Mouse (Mus musculus) Patski (cell line): ENCODE measurements around the gene Gpr171. TPM values are rescaled to one million over a fixed set of nuclear protein-coding genes. Genes with fewer than 3 reads are reported as not detected.
A peak's percentile ranks its signal among the peaks of the same experiment; 100 is the strongest.
"Not testable (repeated sequence)": the region's sequence is repeated elsewhere in the genome, so short reads cannot be mapped to it uniquely, and the experiment has no call there.

ENCODE experiments used
- ATAC-seq: fragments of 100-300 bp; one replicate; pipeline ENCODE4 v1.8.0; 2021
- CTCF ChIA-PET: fragments of 350-600 bp; sonication (Branson Sonifier 250); formaldehyde crosslinking; loops from one replicate; lab custom pipeline; 2022; ENCODE audit warnings: inconsistent platforms; lab: Charles Lee
- POLR2A ChIA-PET: fragments of 350-600 bp; sonication (Branson Sonifier 250); formaldehyde crosslinking; loops from one replicate; lab custom pipeline; 2022; ENCODE audit warnings: antibody characterized with exemption, inconsistent platforms; lab: Charles Lee
- DNase-seq: peaks from one replicate; pipeline ENCODE4 v3.0.0-alpha.2; 2011; ENCODE audit warnings: low read depth, low spot score
- H3K27me3 ChIP-seq: fragments of 371-371 bp; one replicate; pipeline ENCODE4 v1.5.1; 2021
- CTCF ChIP-seq: fragments of 100-300 bp; IDR thresholded peaks from one replicate; pipeline ENCODE4 v1.5.1; 2021
- in situ Hi-C: fragments of 300-500 bp; cut with MboI; formaldehyde crosslinking; loops from 3 replicates; pipeline ENCODE4 v1.11.1; 2018; ENCODE audit warnings: low pct_unique_long_range_greater_than_20kb, mixed read lengths
- polyA plus RNA-seq: library from polyadenylated mRNA; unstranded; gene quantifications from one replicate; pipeline ENCODE4 v1.2.3, GENCODE M21; 2021

The Gpr171 gene
- polyA plus RNA-seq, 1 experiment from 2014 or later = not detected

DNA sequence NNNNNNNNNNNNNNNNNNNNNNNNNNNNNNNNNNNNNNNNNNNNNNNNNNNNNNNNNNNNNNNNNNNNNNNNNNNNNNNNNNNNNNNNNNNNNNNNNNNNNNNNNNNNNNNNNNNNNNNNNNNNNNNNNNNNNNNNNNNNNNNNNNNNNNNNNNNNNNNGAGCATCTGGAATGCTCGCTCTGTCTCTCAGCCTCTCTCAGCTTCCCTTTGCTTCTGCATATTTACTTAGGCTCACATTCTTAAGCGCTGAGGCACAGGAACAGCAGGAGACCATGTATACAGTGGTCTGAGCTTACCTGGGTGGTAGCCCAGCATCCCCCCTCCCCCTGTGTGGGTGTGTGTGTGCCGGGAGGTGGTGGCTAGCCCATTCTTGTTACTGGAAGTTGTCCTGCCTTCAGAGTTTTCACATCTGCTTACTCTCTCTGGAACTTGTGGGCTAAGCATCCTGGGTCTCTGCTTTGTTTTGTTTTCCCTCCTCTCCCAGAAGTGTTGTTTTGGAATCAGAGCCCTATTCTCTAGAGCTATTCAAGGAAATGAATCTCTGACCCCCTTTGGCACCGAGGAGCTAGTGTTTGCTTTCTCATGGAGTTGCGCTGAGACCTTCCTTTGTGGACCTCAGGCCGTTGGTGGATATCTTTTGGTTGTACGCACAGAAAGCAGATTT is 19.6 kb upstream of the Gpr171 start:
- DNase-seq = peak; percentile 19
- TF ChIP-seq CTCF = no peak
- CTCF ChIA-PET = interaction anchor here (0.8 to 3.4 kb wide), 46 partner anchors 9 to 994 kb away, joined by 3 to 27 read pairs (median 4); partner anchors contain the start of genes P2ry12, P2ry13 and P2ry14

DNA sequence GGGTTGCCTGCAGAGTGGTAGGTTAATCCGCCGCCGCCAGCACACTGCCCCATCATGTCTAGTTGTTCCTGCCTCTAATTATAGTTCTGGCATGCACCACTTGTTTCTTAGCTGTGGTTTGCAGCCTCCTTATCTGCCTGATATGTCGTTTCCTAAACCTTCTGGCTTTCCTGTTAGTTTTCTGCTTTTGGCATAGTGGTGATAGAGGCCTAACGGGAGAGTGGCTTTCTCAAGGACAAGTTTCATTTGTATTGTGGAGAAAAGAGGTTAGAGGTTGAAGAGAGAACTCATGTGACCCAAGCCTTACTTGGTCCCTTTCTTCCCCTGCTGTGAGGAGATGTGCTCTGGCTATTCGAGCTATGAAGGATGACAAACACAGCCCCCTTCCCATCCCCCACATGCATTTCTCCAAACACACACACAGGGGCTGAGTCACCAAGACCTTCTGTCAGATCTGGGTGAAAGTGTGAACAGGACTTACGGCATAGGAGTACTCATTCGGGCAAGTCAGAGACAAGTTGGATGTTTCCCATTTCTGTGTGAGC is 12.4 kb upstream of the Gpr171 start:
- ATAC-seq (peak; percentile 98), DNase-seq (peak; percentile 83)
- ChIA-PET POLR2A (interaction anchor here (0.6 to 1.3 kb wide), 3 partner anchors 9 to 25 kb away, joined by 3 read pairs; partner anchors contain the start of gene Gpr171), CTCF (interaction anchor here (1.0 to 2.4 kb wide), 7 partner anchors 10 to 54 kb away, joined by 3 to 9 read pairs (median 7); no protein-coding TSS in a partner anchor)
- no peak for TF ChIP-seq CTCF
- no peaks in the 10 kb centered on the region for H3K27me3 ChIP-seq
- in situ Hi-C loops = loop anchor here (10.0 to 25.0 kb wide), 2 partner anchors 1398 to 1611 kb away; no protein-coding TSS in a partner anchor

More for the DNA sequence above, 19.6 kb upstream of the Gpr171 start:
- no peaks in the 10 kb centered on the region for H3K27me3 ChIP-seq
- in situ Hi-C loops = loop anchor here (5.0 to 25.0 kb wide), 3 partner anchors 51 to 1391 kb away; no protein-coding TSS in a partner anchor
- peak; percentile 77 for ATAC-seq
- POLR2A ChIA-PET = no interaction called here

DNA sequence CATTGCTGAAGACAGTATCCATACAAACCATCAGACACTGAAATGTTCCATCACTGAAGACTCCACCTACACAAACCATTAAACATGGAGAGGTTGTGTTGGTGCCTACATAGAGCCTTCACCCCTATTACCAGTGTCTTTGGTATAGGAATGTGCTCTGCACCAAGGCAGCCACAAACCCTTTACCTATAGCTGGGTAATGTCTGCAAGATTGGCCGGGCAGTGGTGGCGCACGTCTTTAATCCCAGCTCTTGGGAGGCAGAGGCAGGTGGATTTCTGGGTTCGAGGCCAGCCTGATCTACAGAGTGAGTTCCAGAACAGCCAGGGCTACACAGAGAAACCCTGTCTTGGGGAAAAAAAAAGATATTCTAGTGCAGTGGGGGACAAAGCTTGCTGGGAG is 11.7 kb upstream of the Gpr171 start:
- CTCF ChIA-PET = interaction anchor here (1.0 to 2.4 kb wide), 7 partner anchors 9 to 58 kb away, joined by 3 to 8 read pairs (median 4); no protein-coding TSS in a partner anchor
- POLR2A ChIA-PET = interaction anchor here (1.3 kb wide), 1 partner anchor 12 kb away, joined by 3 read pairs; the partner anchor contains the start of gene Gpr171
- ATAC-seq, H3K27me3 ChIP-seq, DNase-seq: not testable (repeated sequence)
- in situ Hi-C loops = loop anchor here (10.0 to 25.0 kb wide), 2 partner anchors 1399 to 1612 kb away; no protein-coding TSS in a partner anchor

DNA sequence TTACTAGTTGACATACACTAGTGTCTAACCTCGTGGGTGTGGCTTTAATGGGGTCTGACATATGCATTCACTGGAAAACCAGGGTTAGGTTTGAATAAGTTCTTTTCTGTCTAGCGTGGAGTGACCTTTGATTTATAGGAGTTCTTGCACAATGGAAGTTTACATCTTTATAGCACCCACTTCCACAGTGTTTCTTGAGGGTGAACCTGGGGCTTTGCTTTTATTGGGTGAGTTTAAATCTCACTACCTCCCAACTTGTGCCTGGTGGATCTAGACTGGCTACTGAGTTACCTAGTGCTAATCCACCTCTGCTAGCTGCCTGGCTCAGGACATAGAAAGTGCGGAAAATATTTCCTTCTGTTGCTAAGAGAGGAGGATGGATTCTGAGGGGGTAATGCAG is 10.3 kb upstream of the Gpr171 start:
- ATAC-seq (no peak), DNase-seq (no peak)
- TF ChIP-seq CTCF = no peak
- CTCF ChIA-PET = interaction anchor here (1.0 to 1.7 kb wide), 4 partner anchors 7 to 184 kb away, joined by 3 to 5 read pairs (median 4); no protein-coding TSS in a partner anchor
- no peaks in the 10 kb centered on the region for H3K27me3 ChIP-seq
- POLR2A ChIA-PET = no interaction called here
- in situ Hi-C loops = loop anchor here (10.0 to 25.0 kb wide), 2 partner anchors 1400 to 1613 kb away; no protein-coding TSS in a partner anchor

DNA sequence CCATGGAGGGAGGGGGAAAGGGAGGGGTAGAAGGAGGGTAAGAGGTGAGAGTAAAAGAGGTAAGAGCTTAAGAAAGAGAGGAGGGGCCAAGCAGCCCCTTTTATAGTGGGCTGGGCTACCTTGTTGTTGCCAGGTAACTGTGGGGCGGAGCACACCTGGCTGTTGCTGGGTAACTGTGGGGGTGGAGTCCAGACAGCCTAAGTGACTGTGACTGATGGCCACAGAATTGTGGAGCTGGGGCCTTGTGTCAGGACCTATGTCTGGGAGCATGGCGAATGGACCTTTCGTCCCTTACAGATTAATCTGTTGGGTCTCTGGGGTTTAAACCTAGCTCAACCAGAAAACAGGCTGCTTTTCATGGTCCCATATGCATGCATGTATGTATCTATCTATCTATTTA is 8.2 kb upstream of the Gpr171 start:
- in situ Hi-C loops = loop anchor here (10.0 to 25.0 kb wide), 2 partner anchors 1402 to 1615 kb away; no protein-coding TSS in a partner anchor
- CTCF ChIA-PET = interaction anchor here (5.1 kb wide), 1 partner anchor 11 kb away, joined by 27 read pairs; no protein-coding TSS in a partner anchor
- DNase-seq, POLR2A ChIA-PET, H3K27me3 ChIP-seq, ATAC-seq: not testable (repeated sequence)

DNA sequence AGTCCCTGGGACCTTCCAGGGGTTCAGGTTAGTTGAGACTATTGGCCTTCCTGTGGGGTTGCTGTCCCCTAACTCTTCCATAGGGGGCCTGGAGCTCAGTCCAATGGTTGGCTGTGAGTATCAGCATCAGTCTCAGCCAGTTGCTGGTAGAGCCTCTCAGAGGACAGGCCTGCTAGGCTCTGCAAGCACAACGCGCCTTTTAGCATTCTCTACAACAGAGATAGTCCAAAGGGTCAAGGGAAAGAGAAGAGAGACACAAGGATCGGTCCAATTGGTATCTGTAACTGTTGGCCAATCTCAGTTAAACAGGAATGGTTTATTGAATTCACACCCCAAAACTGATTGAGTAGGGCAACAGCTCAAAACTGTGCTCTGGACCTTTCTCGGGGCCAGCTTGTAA is 5.8 kb upstream of the Gpr171 start:
- CTCF ChIA-PET = interaction anchor here (1.1 to 5.1 kb wide), 3 partner anchors 13 to 29 kb away, joined by 3 to 27 read pairs (median 8); no protein-coding TSS in a partner anchor
- TF ChIP-seq CTCF = no peak

DNA sequence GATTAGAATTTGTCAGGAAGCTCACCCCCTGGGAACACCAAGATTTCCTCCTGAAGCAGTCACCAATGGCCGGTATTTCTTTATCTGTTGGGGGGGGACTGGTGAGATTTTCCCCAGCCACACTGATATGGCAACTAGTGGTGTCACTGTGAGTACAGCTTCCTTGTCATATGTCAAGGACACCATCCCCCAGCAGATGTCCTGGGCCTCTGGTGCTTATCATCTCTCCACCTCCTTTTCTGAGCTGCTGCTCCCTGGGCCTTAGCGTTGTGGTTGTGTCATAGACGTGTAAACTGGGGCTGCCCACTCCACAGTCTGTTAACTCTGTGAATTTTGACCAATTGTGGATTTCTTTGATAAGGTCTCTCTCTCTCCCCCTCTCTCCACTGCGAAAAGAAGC is 2.8 kb upstream of the Gpr171 start:
- POLR2A ChIA-PET = interaction anchor here (0.6 to 1.0 kb wide), 2 partner anchors 9 to 1606 kb away, joined by 3 read pairs; no protein-coding TSS in a partner anchor
- CTCF ChIA-PET = interaction anchor here (0.7 to 1.9 kb wide), 6 partner anchors 8 to 27 kb away, joined by 3 to 8 read pairs (median 6); no protein-coding TSS in a partner anchor
- H3K27me3 ChIP-seq = no peaks in the 10 kb centered on the region
- DNase-seq (no peak), ATAC-seq (no peak)
- no peak for TF ChIP-seq CTCF
- in situ Hi-C loops = loop anchor here (25.0 kb wide), 1 partner anchor 1408 kb away; no protein-coding TSS in a partner anchor

More for the DNA sequence above, 5.8 kb upstream of the Gpr171 start:
- DNase-seq (no peak), ATAC-seq (no peak)
- no peaks in the 10 kb centered on the region for H3K27me3 ChIP-seq
- POLR2A ChIA-PET = interaction anchor here (0.8 kb wide), 1 partner anchor 11 kb away, joined by 3 read pairs; no protein-coding TSS in a partner anchor
- in situ Hi-C loops = loop anchor here (25.0 kb wide), 1 partner anchor 1405 kb away; no protein-coding TSS in a partner anchor

DNA sequence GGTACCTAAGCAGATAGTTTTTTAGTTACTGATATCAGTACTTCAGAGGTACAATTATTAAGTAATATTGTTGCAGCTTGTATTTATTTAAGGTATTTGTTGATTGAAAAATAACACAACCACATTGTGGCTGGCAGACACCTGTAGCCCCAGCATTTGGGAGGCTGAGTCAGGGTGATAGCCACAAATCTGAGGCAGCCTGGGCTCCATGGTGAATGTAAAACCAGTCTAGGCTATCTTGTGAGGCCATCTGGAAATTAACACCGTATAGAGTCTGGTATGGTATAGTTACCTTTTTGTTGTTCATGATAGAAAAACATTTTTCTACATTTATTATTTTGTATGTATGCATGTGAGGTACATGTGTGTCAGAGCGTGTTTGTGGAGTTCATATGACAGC is 525 bp upstream of the Gpr171 start:
- no peak for DNase-seq
- POLR2A ChIA-PET = no interaction called here
- in situ Hi-C loops = loop anchor here (25.0 kb wide), 1 partner anchor 1410 kb away; no protein-coding TSS in a partner anchor
- CTCF ChIA-PET = no interaction called here
- H3K27me3 ChIP-seq = no peaks in the 10 kb centered on the region
- ATAC-seq = no peak
- TF ChIP-seq CTCF = no peak

DNA sequence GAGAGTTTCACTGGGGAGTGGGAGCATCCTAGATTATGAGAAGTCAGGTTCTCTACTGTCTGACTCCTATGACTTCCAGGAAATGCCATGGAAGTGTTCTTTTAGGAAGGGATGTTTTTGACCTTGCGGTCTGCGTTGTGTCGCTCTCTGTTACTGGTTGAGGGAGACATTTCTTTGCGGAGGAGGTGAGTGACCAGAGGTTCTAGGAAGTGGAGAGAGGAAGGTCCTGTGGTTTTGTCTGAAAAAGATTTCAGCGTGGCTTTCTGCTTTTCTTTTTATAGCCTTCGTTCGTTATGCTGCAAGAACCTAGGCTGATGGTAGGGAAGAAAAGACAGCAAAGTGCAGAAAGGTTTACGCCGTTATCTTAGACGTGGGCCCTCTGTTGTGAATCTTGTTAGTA is 3.1 kb downstream of the Gpr171 start:
- no peaks in the 10 kb centered on the region for H3K27me3 ChIP-seq
- no peak for TF ChIP-seq CTCF
- CTCF ChIA-PET = interaction anchor here (1.1 to 2.5 kb wide), 3 partner anchors 15 to 22 kb away, joined by 3 to 11 read pairs (median 4); no protein-coding TSS in a partner anchor
- POLR2A ChIA-PET = no interaction called here
- DNase-seq = no peak
- in situ Hi-C loops = no loop called here
- ATAC-seq = no peak

DNA sequence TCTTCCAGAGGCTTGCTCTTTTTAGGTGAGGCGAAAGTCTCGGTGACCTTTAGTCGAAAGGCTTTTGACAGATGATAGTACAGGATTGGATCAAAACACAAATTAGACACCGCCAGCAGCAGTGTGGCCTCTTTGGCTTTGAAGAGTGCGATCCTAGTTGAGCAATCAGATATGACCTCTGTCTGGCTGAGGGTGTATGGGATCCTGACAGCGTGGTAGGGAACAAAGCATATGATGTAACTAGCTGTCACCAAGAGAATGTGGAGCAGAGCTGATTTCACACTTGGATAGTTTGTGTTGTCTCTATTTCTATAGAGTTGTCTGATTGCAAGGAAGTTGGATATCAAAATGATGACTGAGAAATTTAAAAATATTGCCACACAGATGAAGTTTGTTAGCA is 4.2 kb downstream of the Gpr171 start:
- ATAC-seq = no peak
- POLR2A ChIA-PET = no interaction called here

More for the DNA sequence above, 4.2 kb downstream of the Gpr171 start:
- CTCF ChIA-PET = interaction anchor here (2.1 to 2.5 kb wide), 2 partner anchors 23 to 85 kb away, joined by 4 to 11 read pairs; no protein-coding TSS in a partner anchor
- in situ Hi-C loops = no loop called here
- no peak for DNase-seq
- no peak for TF ChIP-seq CTCF
- H3K27me3 ChIP-seq = no peaks in the 10 kb centered on the region
